In the genomic region with DNA sequence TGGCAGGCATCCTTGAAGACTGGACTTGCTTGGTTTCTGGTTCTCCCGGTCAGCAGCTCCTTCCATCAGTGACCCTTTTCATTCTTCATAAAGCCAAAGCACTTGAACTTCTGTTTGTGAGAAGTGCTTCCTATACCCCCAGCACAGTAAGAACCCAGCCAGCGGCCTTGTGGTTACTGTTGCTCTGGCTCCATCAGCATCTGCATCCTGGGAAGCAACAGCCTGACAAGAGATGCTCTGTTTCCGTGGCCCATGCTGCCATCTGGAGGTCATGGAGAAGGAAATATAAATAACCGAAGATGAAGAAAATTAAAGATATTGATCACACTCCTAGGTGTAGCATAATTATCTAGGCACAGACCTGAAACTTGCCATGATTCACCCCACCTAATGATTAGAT, we compare ENCODE assay signal across 9 mouse cellular contexts.
DNase-seq lines count a peak whose midpoint lies in the region; ATAC-seq and TF ChIP-seq lines count a peak whose summit lies in the region.
"Had no signal": no experiment of that assay in that cellular context is flagged by ENCODE, and none has a peak within 500 bp of the region (broad histone marks: within the 10 kb centered on the region; RNA-seq: fewer than 3 reads in every experiment).

No protein-coding gene starts in this region.

- TF ChIP-seq CTCF in small intestine, adult 2 months (IDR thresholded peaks at IDR 0.05; ENCODE audit: extremely low read depth, insufficient read length, insufficient replicate concordance, low read depth, low read length), result peak; percentile 43; the same call in 1 of the 2 replicates

- no peak for TF ChIP-seq POLR2A in small intestine, adult 2 months (IDR thresholded peaks at IDR 0.05; ENCODE audit: low read depth, low read length)

- H3K4me2 ChIP-seq in embryonic facial prominence, embryonic 11.5 days (ENCODE audit: low read depth, low read length), result no peak overlapping the region
- H3K4me2 ChIP-seq: stomach, embryonic 15.5 days had no signal

- no peaks in the 10 kb centered on the region for H3K36me3 ChIP-seq in embryonic facial prominence, embryonic 11.5 days (replicated peaks; ENCODE audit: control insufficient read depth, insufficient read depth, low read depth, low read length)
- no peaks in the 10 kb centered on the region for H3K36me3 ChIP-seq in midbrain, embryonic 10.5 days
- H3K36me3 ChIP-seq in small intestine, adult 2 months (ENCODE audit: control insufficient read depth, insufficient read depth, low read length), result no peaks in the 10 kb centered on the region
- H3K36me3 ChIP-seq: stomach, embryonic 15.5 days had no signal

- no peak overlapping the region for H3K9ac ChIP-seq in embryonic facial prominence, embryonic 11.5 days (replicated peaks; ENCODE audit: low read length)
- H3K9ac ChIP-seq: stomach, embryonic 15.5 days had no signal

- H3K27me3 ChIP-seq in embryonic facial prominence, embryonic 11.5 days (ENCODE audit: control insufficient read depth, insufficient read depth, low read length), result peaks cover 2% of the 10 kb centered on the region; the same call in 1 of the 2 replicates
- H3K27me3 ChIP-seq in midbrain, embryonic 10.5 days (ENCODE audit: low read depth, poor library complexity, severe bottlenecking), result no peaks in the 10 kb centered on the region
- H3K27me3 ChIP-seq in small intestine, adult 2 months (ENCODE audit: control insufficient read depth, insufficient read depth, low read length), result no peaks in the 10 kb centered on the region

- ATAC-seq in embryonic facial prominence, embryonic 11.5 days (replicated peaks; ENCODE audit: insufficient number of reproducible peaks, low FRiP score, low TSS enrichment, low read depth), result no peak

- no peaks in the 10 kb centered on the region for H3K4me1 ChIP-seq in embryonic facial prominence, embryonic 11.5 days (ENCODE audit: control insufficient read depth, insufficient read depth, low read length)
- peaks cover 4% of the 10 kb centered on the region for H3K4me1 ChIP-seq in midbrain, embryonic 10.5 days
- no peaks in the 10 kb centered on the region for H3K4me1 ChIP-seq in small intestine, adult 2 months (ENCODE audit: control insufficient read depth, insufficient read depth, insufficient read length, low read length)
- H3K4me1 ChIP-seq: stomach, embryonic 15.5 days had no signal

- H3K27ac ChIP-seq in embryonic facial prominence, embryonic 11.5 days (replicated peaks; ENCODE audit: low read depth, low read length), result no peak overlapping the region
- no peak overlapping the region for H3K27ac ChIP-seq in midbrain, embryonic 10.5 days (replicated peaks)
- no peak overlapping the region for H3K27ac ChIP-seq in small intestine, adult 2 months (ENCODE audit: insufficient read depth, low read depth, low read length)
- H3K27ac ChIP-seq: stomach, embryonic 15.5 days had no signal

- intact Hi-C loops in heart, postnatal 14 days (cut with DNase I), result loop anchor here (1.0 to 10.0 kb wide), 7 partner anchors 100 to 502 kb away; no protein-coding TSS in a partner anchor

- H3K4me3 ChIP-seq in embryonic facial prominence, embryonic 11.5 days (ENCODE audit: low read depth, low read length), result no peak overlapping the region
- H3K4me3 ChIP-seq in midbrain, embryonic 10.5 days, result no peak overlapping the region
- H3K4me3 ChIP-seq in small intestine, adult 2 months (ENCODE audit: low read depth, low read length), result no peak overlapping the region
- H3K4me3 ChIP-seq: stomach, embryonic 15.5 days had no signal

- H3K9me3 ChIP-seq in embryonic facial prominence, embryonic 11.5 days (replicated peaks; ENCODE audit: control insufficient read depth, low read length), result no peaks in the 10 kb centered on the region
- H3K9me3 ChIP-seq in midbrain, embryonic 10.5 days (replicated peaks), result no peaks in the 10 kb centered on the region
- H3K9me3 ChIP-seq: stomach, embryonic 15.5 days had no signal

- peak; percentile 77 to 80 for DNase-seq in cerebellum, postnatal 14 days
- DNase-seq in cerebellum, adult 11-12 months, result no peak
- DNase-seq in NIH3T3 (ENCODE audit: low read depth), result peak; percentile 92
- peak; percentile 66 for DNase-seq in embryonic facial prominence, embryonic 11.5 days (ENCODE audit: low spot score)
- peak; percentile 59 to 71 for DNase-seq in heart, postnatal 14 days
- DNase-seq in layer of hippocampus, postnatal 36 days, result peak; percentile 43 to 62
- peak; percentile 42 for DNase-seq in midbrain, embryonic 10.5 days (ENCODE audit: low spot score)

- 46% methylated on average over 4 of the region's 4 CpGs for WGBS in embryonic facial prominence, embryonic 11.5 days
- WGBS in midbrain, embryonic 10.5 days, result 45% methylated on average over 4 of the region's 4 CpGs
- 24% methylated on average over 4 of the region's 4 CpGs for WGBS in small intestine, adult 2 months
